Mouse (Mus musculus) kidney, postnatal 14 days (tissue): Measurements from ENCODE around the gene Ahctf1.

Experiments
- DNase-seq: peaks from one replicate; pipeline ENCODE4 v3.0.0; 2022; ENCODE audit warnings: mixed read lengths

Ahctf1 gene

GRCm38 (mm10) chr1:179713367-179713766, 90.1 kb downstream of the Ahctf1 start:
- no peak for DNase-seq

- no peak for DNase-seq
These were observed 90.8 kb downstream of the Ahctf1 start for GRCm38 (mm10) chr1:179712658-179713057.

GRCm38 (mm10) chr1:179710739-179711138, 92.7 kb downstream of the Ahctf1 start:
- no peak for DNase-seq

DNA sequence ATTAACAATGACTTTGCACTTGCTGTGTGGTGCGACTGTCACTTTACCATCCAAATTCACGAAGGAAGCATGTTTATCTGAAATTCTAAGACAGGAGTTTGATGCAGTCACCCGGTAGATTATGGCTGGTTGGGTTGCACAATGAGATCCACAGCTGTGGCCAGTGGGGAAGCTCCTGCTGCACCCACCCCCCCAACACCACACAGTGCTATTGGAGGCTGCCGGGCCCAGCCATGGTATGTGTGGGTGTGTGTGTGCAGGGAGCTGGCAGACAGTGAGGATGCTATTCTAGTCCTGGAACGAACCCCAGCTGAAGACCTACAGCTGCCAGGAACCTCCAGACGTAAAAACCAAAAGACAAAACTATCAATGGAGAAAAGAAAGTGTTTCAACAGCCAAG, 94.1 kb downstream of the Ahctf1 start:
- no peak for DNase-seq

- DNase-seq, result no peak
These were observed 98.3 kb downstream of the Ahctf1 start for GRCm38 (mm10) chr1:179705154-179705553.

DNA sequence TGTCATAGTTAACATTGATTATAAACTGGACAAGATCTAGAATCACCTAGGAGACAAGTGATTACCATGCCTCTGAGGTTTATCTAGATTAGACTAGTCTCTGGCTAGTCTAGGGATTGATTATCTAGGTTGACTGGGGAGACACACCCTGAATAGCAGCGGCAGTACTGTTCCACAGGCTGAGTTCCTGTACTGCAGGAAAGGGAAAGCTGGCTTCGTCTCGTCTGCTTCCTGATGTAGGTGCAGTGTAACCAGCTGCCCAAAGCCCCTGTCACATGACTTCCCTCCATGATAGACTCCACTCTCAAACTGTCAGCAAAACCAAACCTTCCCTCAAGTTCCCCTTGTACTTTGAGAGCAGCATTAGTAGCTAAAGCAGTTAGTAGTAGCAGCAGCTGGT, 99.3 kb downstream of the Ahctf1 start:
- DNase-seq, result no peak
